9 mouse cellular contexts compared by ENCODE assay signal in genomic region chr12:73952879-73953278, GRCm38 (mm10). TPM values are rescaled to one million over a fixed set of nuclear protein-coding genes. Genes with fewer than 3 reads are reported as not detected.
DNase-seq lines count a peak whose midpoint lies in the region; ATAC-seq lines count a peak whose summit lies in the region.
"Had no signal": no experiment of that assay in that cellular context is flagged by ENCODE, and none has a peak within 500 bp of the region (broad histone marks: within the 10 kb centered on the region; RNA-seq: fewer than 3 reads in every experiment).

No protein-coding gene starts in this region.

- H3K27ac ChIP-seq in heart, embryonic 12.5 days (ENCODE audit: poor library complexity, severe bottlenecking) = peak overlapping the region; percentile 47; the same call in 1 of the 2 replicates

- ATAC-seq in heart, embryonic 12.5 days (ENCODE audit: insufficient number of reproducible peaks, low FRiP score) = peak; percentile 47; the same call in 1 of the 2 replicates
- ATAC-seq in megakaryocyte, adult 5-6 weeks (ENCODE audit: poor library complexity, severe bottlenecking) = peak; percentile 56

- peaks cover 32% of the 10 kb centered on the region for H3K4me1 ChIP-seq in heart, embryonic 12.5 days (replicated peaks)

- peaks cover 9% of the 10 kb centered on the region; the same call in 1 of the 2 replicates for H3K36me3 ChIP-seq in heart, embryonic 12.5 days

- peak overlapping the region; percentile 60 for H3K9ac ChIP-seq in heart, embryonic 12.5 days

- peak; percentile 11 for DNase-seq in ovary, adult 18-20 months (ENCODE audit: low spot score)
- no peak for DNase-seq in ovary, postnatal 14 days (ENCODE audit: low spot score)
- peak; percentile 51 to 59 for DNase-seq in cerebellum, postnatal 14 days
- DNase-seq in kidney, postnatal 25 days = peak; percentile 45 to 55
- DNase-seq in spleen, postnatal 10 days (ENCODE audit: low spot score in 2 of 2) = peak; percentile 21 to 59
- no peak for DNase-seq in layer of hippocampus, postnatal 25 days (ENCODE audit: extremely low spot score in 1 of 2, low spot score in 1 of 2)

- H3K27me3 ChIP-seq in heart, embryonic 12.5 days (replicated peaks) = no peaks in the 10 kb centered on the region

- H3K9me3 ChIP-seq in heart, embryonic 12.5 days (replicated peaks) = no peaks in the 10 kb centered on the region

- peak overlapping the region; percentile 72 for H3K4me2 ChIP-seq in heart, embryonic 12.5 days

- peak overlapping the region; percentile 47 for H3K4me3 ChIP-seq in heart, embryonic 12.5 days

- WGBS in heart, embryonic 12.5 days = 7% methylated on average over 15 of the region's 15 CpGs

RNA-seq across cellular contexts. Expression of gene Snapc1, which starts 11.4 kb away (rescaled TPM):
- polyA plus RNA-seq in heart, embryonic 12.5 days (2016; fragmentation: Nextera tagmentation; extraction: Ambion mirVana) = 18.6 and 20.3 TPM in 2 replicates
- 5.9 and 7.3 TPM in 2 replicates for total RNA-seq in megakaryocyte, adult 5-6 weeks (2015)
- total RNA-seq in megakaryocyte, adult 5-6 weeks (2017) = 10.1 and 23.8 TPM in 2 replicates
- 10 to 100 TPM; 31.4 to 36.7 TPM for total RNA-seq in layer of hippocampus, postnatal 25 days (2021)

RNA-seq across cellular contexts. Expression of gene Gm49321, which starts 15.4 kb away (rescaled TPM):
- polyA plus RNA-seq in heart, embryonic 12.5 days (2016; fragmentation: Nextera tagmentation; extraction: Ambion mirVana) = 7.8 and 10.7 TPM in 2 replicates
- 1.2 and 3.2 TPM in 2 replicates for total RNA-seq in megakaryocyte, adult 5-6 weeks (2015)
- not detected in 2 replicates for total RNA-seq in megakaryocyte, adult 5-6 weeks (2017)
- total RNA-seq in layer of hippocampus, postnatal 25 days (2021) = 10 to 100 TPM in 1 of 2 experiments, 1 to 10 TPM in 1; 8.6 to 12.1 TPM
- polyA plus RNA-seq: cortical plate, adult 2 months had no signal

RNA-seq across cellular contexts. Expression of gene Syt16, which starts 44.6 kb away (rescaled TPM):
- 0.33 and 0.81 TPM in 2 replicates for polyA plus RNA-seq in heart, embryonic 12.5 days (2016; fragmentation: Nextera tagmentation; extraction: Ambion mirVana)
- total RNA-seq in megakaryocyte, adult 5-6 weeks (2015) = not detected in 2 replicates
- total RNA-seq in megakaryocyte, adult 5-6 weeks (2017) = not detected in 2 replicates
- 10 to 100 TPM; 62.5 to 67.0 TPM for total RNA-seq in layer of hippocampus, postnatal 25 days (2021)

RNA-seq across cellular contexts. Expression of gene Hif1a, which starts 51.7 kb away (rescaled TPM):
- 219 and 235 TPM in 2 replicates for polyA plus RNA-seq in heart, embryonic 12.5 days (2016; fragmentation: Nextera tagmentation; extraction: Ambion mirVana)
- 68.4 and 70.9 TPM in 2 replicates for total RNA-seq in megakaryocyte, adult 5-6 weeks (2015)
- 85.4 and 89.4 TPM in 2 replicates for total RNA-seq in megakaryocyte, adult 5-6 weeks (2017)
- total RNA-seq in layer of hippocampus, postnatal 25 days (2021) = 10 to 100 TPM; 55.5 to 59.9 TPM

Comparison
In these comparisons a context has a peak if more than half of its experiments do, and no peak if none do; other contexts are left out.
1. DNase-seq: peak in ovary, adult 18-20 months (single experiment), cerebellum, postnatal 14 days (2 of 2), kidney, postnatal 25 days (2 of 2) and spleen, postnatal 10 days (2 of 2); none in ovary, postnatal 14 days (single experiment) and layer of hippocampus, postnatal 25 days (0 of 2).
2. RNA of gene Syt16, which starts 44.6 kb away (total RNA-seq): 62.5 to 67.0 TPM in layer of hippocampus, postnatal 25 days; not detected in megakaryocyte, adult 5-6 weeks; every median in the first group is over 10 times any median in the second.